Mouse (Mus musculus): ENCODE data around the gene Tpbgl.

The Tpbgl gene

DNA sequence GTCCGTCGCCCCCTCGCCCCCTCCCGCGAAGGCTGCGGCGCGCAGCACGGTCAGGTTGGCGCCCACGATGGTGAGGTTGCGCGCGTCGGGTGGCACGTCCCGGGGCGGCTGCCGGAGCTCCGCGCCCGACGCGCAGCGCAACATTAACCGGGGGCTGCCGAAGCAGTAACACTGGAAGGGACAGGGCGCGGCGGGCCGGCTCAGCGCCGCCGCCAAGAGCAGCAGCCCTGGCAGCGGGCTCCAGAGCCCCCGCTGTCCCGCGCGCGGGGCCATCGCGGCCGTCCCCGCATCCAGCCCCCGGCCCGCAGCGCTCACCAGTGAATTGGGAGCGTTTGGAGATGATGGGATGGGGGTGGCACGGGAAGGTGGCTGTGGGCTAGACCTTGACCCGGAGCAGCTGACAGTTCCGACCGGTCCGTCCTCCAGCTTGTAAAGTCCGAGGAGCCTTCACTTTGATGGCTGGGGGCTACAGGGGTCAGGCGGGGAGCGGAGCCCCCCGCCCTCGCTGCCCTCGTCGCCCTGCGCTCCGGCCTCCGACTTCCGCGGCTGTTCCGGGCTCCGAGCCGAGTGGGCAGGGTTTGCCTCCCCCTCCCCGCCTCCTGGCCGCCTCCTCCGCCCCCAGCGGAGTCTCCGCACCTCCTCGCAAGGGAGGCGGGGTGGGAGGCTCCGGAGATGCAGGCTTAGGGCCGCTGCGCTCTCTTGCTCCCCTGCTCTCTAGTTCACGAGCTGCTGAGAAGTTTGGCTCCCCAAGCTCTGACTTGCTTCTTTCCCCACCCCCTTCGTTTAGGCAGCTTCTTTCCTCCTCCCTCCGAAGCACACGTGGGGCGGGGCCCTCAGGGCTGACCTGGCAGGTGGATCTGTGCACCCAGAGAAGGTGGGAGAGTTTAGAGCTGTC, at the start of gene Tpbgl:
TSS of gene Tpbgl (minus strand) at position 728 of the 895 bp plus-strand sequence.
- peak; percentile 66 for DNase-seq

DNA sequence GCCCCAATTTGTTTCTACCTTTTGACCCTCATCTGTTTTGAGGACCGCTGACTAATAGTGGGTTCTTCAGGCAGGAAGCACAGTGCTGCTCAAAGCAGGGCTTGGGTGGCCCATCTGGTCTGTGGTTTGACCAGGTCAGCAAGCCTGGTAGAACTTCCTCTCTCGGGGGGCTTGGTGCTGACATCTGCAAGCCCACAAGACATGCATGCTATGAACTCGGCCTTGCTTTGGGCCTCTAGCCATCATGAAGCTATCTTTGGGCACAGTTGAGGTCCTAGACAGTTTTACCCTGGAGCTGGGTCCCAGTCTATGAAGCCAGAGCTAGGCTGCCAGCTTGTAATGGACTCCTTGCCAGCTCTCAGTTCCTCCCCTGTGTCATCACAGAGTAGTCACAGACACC, 48.0 kb upstream of the Tpbgl start:
- no peak for DNase-seq

DNA sequence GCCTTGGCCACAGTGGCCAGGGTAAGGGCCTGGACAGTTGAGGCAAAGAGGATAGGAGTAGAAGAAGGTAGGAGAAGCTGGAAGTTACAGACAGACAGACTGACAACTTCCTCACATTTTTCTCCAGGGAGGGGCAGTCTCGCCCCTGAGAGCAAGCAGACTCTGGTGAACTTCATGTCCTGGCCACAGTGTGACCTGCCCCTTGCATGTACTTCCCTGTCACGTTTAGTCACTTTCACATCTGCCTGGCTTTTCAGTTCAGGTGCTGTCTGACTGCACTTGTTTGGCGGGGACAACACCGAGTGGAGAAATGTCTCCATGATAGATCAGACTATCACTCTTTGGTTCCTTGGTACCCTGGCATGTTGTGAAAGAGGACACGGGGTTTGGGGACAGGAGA, 47.3 kb upstream of the Tpbgl start:
- no peak for DNase-seq

DNA sequence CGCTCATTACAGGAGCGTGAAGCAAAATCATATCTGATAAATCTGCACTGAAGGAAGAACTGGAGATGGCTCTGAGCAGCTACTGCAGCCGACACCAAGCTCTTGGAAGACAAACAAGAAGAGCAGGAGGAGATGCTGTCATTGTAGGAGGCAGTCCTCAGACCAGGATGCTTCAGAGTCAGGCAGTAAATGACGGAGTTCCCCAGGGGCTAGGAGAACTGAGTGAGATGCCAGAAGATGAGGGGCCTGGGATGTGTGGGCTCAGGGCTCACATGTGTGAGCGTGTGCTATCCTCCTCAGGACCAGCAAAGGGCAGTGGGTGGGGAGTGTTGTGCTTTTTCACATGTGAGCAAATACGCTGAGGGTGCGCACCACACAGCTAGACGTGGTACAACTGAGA, 46.3 kb upstream of the Tpbgl start:
- no peak for DNase-seq

DNA sequence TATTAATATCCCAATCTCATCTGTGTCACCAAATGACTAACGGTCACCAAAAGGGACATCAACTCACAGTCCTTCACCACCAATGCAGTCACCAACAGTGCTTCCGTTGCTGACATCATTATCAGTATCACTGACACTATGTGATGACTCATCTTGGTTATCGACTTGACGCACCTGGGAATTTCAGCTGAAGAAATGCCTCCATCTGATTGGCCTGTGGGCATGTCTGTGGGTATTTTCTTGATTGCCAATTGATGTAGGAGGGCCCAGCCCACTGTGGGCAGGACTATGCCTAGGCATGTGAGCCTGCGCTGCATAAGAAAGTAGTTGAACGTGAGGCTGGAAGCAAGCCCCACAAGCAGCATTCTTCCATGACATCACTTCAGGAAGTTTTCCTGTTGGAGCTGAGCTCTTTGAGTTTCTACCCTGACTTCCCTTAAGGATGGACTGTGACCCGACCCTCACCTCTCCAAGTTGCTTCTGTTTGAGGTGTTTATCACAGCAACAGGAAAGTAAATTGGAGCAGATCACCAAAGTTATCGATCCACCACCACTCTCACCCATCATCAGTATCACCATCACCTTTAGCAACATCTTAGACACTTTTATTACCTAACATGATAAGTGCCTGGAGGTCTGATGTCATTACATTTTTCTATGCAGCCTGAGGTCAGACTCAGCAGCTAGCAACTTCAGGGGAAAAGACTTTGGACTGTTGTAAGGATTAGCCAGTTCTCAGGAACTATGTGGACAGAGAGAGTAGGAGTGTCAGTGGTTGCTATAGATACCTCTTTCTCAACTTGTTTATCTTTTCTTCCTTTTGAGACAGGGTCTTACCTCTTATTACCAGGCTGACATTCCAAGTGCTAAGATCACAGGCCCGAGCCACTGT, 44.9 kb upstream of the Tpbgl start:
- DNase-seq = no peak

DNA sequence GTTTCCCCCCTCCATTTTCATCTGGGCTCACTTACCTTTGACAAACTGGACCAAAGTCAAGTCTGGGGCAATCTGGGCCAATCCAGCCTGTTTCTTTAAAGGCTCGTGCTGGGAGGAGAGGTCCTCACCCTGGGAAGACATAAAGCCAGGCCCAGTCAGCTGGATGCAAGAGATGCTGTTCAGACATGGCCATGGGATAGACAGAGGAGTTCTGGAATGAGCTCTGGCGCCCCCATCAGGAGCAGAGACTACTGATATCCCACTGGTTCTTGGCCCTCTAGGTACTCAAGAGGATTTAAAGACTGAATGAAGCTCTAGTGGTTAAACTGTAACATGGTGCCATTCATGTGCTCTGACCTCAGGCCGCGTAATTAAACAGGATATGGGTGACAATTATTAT, 44.0 kb upstream of the Tpbgl start:
- peak; percentile 28 for DNase-seq

DNA sequence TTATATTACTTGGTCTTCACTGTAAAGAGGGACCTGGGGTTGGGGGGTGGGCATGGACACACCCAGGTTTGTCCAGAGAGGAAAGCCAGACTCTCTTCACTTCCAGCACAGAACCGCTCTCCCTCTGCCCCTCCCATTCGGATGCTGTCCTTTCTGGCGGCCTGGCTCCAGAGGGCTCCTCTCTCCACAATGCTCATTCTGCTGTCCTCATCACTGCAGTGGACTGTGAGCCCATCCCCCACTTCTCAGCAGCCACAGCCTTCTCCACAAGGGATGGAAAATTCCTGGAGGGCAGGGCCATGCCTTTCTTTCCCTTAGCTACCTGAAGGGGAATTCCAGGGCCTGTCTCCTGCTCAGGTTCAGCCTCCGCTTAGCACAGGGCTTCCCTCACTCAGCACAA, 41.9 kb upstream of the Tpbgl start:
- no peak for DNase-seq

DNA sequence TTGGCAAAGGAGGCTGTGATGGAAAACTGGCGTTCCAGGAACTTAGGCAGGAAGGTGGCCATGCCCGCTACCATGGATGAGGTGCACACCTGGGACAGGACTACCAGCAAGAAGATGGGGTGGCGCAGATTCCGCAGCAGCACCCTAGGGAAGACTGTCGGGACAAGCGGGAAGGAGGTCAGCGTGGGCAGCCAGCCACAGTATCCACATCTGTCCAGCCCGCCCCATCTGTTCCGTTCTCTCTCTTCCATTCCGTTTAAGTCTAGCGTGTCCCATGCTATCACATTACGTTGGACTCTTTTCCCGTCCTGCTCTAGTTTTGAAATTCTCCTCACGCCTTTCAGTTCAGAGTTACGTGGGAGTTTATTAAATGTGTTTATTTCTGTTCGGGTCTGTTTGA, 40.2 kb upstream of the Tpbgl start:
- no peak for DNase-seq

DNA sequence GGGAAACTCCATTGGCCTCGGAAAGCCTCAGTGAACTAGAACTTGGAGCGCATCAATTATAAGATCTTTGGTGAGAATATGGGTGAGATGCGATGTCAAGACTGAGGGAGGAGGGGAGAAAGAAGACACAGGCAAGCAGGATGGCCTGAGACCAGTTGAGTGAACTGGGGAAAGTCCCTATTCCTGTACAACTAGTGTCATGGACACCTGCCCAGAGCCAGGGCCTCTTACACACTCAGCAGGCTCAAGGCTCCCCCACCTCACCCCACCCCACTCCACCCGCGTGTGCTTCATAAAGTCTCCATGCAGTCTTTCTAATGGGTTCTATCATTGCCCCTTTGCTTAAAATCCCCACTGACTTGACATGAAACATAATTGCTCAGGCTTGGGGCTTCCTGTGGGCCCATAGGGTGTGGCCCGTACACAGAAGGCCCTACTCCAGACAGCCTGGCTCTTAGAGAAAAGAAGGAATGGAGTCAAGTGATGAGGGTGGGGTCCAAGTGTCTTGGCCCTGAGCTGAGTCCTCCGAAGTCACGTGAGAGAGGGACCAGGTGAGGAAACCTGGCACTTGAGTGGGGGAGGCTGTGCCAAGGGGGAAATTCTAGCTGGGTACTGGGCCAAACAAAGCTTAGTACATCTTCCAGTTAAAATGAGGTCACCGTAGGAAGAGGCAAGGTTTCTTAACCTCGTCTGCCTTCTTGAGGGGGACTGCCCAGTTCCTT, 39.0 kb upstream of the Tpbgl start:
- no peak for DNase-seq

DNA sequence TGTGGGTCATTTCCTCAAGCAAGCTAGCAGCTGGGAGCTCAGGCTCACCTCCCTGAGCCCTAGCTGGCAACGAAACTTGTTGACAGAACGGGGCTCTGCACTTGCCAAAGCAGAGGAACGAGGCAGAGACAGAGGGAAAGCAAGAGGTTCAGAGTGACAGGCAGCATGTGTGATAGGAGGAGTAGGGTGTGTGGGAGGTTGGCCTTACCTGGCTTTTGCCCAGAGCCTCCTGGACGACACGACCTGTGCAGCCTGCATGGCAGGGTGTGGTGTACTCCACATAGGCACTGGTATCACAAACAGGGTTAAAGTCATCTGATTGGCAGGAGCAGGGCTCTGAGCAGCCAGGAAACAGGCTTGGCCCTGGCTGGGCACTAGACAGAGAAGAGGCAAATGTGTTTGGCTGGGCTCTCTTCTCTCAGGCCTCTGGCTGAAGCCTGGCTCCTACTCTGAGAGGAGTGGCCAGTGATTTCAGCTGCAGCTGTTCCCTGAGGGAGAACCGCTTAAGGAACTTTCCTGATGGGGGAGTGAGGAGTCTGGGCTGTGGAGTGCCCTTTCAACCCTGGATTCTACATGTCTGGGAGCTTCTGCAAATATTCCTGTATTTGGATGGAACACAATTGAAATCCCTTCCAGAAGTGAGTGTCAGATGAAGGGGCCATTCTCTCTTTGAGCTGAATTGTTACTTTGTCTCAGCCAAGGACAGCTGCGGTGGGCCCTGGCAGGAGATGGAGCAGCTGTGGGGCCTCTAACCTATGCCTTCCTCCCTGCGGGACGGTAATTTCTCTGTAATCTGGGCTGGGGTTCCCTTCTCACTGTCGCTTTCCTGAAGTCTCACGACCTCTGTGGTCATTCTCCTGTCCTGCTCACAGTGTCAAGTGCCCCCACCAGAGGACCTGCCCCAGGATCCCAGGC, 37.9 kb upstream of the Tpbgl start:
- DNase-seq = no peak

DNA sequence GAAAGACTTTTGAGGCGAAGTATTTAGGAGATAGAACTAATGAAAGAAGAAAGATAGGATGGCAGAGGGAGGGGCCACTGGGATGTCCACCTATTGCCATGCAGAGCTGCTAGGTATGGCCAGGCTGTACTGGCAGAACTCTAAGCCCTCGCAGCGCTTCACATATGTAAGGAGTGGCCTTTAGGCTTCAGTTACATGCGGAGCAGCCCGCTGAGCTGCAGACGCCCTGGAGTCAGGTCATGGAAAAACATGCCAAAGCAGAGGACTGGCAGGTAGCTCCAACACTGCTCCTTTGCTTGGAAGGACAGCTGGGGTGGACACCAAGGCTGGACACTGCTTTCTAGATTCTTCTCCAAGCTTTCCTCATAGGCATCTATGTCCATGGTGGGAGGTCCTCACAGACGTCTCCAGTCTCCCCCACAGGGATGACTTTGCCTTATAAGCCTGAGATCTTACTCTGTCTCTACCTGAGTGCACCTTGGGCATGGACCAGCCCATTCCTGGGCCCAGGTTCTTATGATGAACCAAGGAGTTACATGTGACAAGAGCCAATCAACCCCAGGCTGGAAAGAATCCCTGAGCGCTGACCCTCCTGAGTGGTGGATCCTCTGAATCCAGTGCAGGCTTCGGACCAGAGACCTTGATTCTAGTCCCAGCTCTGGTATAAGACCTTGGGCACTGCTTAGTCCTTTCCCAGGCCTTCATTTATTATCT, 36.8 kb upstream of the Tpbgl start:
- no peak for DNase-seq

DNA sequence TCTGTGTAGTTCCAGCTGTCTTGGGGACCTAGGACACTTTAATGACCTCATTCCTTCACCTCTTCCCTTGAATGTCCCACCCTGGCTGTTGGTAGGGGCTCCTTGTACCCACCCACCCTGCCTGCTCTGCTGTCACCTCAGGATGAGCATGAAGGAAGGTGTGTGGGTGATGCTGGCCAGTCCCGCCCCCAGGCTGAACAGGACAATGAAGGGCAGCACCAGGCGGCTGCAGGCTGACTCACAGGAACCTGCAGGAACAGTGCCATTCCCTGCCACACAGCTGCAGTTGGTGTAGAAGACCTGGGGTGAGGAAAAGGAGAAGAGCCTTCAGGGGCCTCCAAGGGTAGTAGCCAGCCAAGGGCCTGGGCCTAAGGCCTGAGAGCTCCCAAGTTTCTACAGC, 35.4 kb upstream of the Tpbgl start:
- no peak for DNase-seq

DNA sequence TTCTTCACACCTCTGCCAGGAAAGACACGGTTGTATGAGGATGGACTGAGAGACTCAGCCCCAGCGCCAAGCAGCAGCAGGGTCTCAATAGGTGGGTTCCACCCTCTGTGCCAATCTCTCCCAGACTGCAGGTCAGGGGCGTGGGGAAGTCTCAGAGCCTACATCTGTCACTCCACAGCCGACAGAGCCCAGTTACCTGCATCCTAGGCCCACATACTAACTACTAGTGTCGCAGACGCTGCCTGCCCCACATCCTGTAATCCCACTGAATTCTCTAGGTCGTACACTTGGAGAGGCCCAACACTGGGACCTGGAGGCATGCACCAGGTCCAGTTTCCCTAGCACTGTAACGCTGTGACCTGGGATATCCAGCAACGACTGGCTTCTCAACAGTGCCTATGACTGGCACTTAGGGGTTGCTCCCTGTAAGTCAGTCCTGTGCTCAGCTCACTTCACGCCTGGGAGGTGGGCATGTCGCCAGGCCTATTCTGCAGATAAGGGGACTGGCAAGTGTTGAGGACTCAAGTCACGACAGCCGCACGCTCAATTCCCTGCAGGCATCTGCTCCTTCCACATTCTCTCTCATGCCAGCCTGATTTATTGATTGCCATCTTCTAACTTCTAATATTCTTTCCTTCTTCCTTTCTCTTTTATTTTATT, 34.8 kb upstream of the Tpbgl start:
- no peak for DNase-seq

DNA sequence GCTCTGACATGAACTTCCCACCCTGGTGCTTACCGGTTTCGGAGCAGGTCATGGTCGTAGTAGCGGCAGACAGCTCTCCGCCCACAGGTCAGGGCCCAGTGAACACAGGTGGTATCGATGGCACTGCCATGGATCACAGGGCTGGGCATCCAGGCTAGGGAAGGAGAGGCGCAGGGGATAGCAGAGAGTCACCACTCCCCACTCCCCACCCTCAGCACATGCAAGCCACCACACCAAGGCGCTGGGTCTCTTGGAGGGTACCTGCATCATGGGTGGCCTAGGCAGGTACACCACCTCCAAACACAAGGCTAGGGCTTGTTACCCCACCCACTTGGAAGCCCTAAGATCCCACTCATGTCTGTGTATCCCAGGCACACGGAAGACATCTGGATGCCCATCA, 34.2 kb upstream of the Tpbgl start:
- DNase-seq = no peak

DNA sequence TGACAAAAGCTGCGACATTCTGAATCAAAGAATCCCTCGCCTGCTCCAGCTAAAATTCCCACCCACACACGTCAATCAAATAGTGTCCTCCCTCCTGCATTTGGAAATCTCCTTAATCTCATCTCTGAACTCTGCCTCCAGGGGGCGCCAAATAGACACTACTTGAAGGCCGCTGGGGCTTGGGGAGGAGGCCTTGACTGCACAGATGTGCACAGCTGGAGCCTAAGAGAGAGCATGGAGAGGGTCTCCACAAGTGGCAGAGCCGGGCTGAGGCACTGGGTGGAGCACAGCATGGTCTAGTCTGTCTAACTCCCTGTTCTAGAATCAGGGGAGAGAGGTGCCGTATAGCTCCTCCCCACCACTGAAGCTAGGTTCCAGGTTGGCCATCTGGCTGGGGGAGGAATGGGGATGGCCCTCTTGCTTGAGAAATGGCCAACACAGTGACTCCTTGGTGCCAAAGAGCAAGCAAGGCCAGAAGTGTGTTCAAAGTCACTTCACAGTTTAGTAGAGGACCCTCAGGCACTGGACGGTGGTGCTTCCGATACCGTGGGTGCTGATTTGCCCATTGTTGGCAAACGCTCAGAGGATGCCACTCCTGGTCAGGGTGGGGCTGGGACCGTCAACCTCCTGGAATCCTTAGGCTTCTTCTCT, 32.6 kb upstream of the Tpbgl start:
- DNase-seq = peak; percentile 87

DNA sequence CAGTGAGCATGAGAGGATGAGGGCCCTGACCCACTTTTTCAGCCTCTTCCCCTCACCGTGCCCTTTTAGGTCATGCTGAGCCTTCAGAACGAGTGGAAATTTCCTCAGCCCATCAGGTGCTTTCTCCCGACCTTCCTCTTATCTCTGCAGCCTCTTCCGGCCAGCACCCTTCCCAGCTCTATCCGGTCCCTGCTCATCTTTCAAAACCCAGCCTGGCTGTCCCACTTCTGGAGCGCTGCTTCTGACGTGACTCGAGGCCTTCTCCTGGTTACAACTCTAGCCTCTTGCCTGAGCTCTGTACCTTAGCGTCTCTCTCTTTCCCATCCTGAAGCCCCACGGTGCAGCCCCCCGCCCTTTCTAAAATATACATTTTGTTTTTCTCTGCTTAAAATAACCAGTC, 27.3 kb upstream of the Tpbgl start:
- no peak for DNase-seq

DNA sequence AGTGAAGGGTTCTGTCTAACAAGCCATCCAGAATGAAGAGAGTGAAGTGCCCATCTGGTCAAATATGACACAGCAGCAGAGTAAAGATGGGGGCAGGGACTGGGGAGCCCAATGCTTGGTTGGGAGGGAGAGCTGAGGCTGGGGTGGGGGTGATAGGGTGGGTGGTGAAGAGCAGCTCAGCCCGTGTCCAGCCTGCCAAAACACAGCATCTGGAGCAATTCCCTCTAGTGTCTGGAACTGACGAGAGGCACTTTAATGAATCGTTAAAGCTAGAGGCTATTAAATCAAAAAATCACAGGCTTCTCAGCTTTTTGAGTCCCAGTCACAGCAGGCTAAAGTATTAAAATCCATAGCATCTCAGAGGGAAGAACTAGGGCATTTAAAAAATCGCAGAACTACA, 22.7 kb upstream of the Tpbgl start:
- DNase-seq = no peak

DNA sequence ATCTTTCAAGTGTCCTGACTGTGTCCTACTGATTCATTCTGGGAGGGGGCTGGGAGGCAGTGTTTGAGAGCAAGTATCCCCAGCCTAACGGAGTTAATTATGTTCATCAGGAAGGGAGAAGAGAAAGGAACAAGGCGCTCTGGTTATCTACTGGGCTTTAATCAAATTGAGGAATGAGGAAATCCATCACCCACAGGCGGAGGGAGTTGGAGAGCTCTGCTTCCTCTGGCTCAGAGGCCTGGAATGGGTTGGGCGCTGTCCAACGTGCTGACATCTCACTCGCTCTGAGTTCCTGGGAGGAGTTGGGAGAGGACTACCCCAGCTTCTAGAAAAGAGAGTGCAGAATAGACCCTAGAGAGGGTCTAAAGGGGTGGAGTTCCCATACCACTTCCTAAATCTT, 21.7 kb upstream of the Tpbgl start:
- peak; percentile 23 for DNase-seq

DNA sequence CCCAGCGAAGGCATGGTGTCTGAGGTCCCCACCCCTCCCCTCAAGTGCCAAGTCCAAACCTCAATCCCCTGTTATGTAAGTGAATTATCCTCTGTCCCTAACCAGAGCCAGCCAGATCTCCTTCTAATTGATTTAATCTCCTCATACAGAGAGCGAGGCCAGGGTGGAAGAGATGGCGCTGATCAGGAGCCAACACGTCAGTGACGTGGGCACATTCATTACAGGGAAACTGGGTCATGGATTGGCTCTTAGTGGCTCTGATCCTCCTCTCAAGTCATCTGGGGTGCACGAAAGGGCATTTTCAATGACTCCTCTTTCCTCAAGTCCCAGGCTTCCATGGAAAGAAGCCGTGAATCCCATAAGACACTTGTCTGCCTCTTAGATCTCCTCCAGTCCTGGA, 17.8 kb upstream of the Tpbgl start:
- DNase-seq = no peak

DNA sequence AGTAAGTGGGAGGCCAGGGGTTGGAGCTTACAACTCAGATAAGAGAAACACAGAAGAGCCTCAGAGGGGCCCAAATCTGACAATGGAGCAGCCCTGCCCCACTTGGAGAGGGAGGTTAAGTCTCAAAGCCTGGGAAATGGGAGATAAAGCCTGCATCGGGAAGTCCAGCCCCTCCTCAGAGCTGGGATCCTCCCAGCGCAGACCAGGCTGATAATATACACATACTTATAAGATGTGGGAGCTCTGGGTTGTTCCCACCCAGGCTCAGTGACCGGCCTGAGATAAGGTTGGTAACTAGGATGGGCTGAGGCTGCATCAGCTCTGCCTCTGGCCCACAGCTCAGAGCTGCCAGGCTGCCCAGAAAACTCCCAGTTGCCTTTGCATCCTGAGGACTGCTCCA, 15.2 kb upstream of the Tpbgl start:
- no peak for DNase-seq

DNA sequence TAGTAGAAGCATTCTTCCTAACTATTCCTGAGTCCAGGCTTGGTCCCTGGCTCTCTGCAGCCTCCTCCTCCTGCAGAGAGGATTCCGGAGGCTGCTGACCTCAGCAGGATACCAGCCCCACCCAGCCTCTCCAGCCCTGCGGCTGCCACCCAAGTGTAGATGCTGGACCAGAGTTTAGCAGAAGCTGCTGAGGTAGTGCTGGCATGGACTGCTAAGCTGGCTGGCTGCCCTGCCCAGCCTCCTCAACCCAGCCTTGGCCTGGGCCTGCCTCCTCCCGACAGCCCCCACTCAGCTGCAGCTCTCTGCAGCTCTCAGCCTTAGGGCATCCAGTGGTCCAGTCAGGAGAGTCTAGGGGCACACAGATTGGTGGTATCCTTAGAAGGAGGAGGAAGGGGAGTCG, 14.3 kb upstream of the Tpbgl start:
- no peak for DNase-seq

Data from thymus, postnatal 14 days (tissue).